Mouse (Mus musculus) ES-Bruce4 (cell line): ENCODE results near the gene Golt1a.

ENCODE experiments used
- CTCF ChIP-seq: IDR thresholded peaks from one replicate; pipeline ENCODE4 v1.8.1; 2011; ENCODE audit warnings: low read depth, low read length
- EP300 ChIP-seq: IDR thresholded peaks from 2 replicates; pipeline ENCODE4 v1.6.1; 2011; ENCODE audit warnings: low read depth, low read length; ENCODE audit not compliant: insufficient read depth
- POLR2A ChIP-seq: IDR thresholded peaks from one replicate; pipeline ENCODE4 v1.8.1; 2011; ENCODE audit warnings: low read length; ENCODE audit not compliant: insufficient read depth

DNA sequence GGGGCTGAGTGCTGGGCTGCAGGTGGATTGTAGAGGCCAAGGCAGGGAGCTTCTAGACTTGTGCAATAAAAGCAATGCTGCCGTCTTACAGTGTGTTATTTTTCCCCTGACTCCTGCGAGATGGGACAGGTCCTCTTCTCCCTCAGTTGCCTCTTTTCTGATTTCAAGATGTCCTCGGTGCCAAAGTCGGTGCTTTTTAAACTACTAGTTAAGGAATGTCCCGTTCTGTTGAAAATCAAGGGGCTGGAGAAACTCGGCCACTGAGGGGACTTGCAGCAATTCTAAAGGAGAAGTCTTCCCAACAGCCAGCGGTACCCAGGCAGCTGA is 20.0 kb downstream of the Golt1a start:
- no peak for TF ChIP-seq POLR2A
- TF ChIP-seq CTCF = no peak
- TF ChIP-seq EP300 = no peak
